In genomic region chr15:79223641-79224040, GRCm38 (mm10) we compare ENCODE assay signal across 18 mouse cellular contexts. TPM values are rescaled to one million over a fixed set of nuclear protein-coding genes. Genes with fewer than 3 reads are reported as not detected.
DNase-seq lines count a peak whose midpoint lies in the region; ATAC-seq lines count a peak whose summit lies in the region.
"Had no signal": no experiment of that assay in that cellular context is flagged by ENCODE, and none has a peak within 500 bp of the region (broad histone marks: within the 10 kb centered on the region; RNA-seq: fewer than 3 reads in every experiment).

No protein-coding gene starts in this region.

- peaks cover 8% of the 10 kb centered on the region; the same call in 1 of the 2 replicates for H3K27me3 ChIP-seq in hindbrain, embryonic 10.5 days (ENCODE audit: insufficient read depth, poor library complexity, severe bottlenecking)
- H3K27me3 ChIP-seq in hindbrain, embryonic 14.5 days (ENCODE audit: control insufficient read depth, insufficient read depth, low read length): no peaks in the 10 kb centered on the region
- H3K27me3 ChIP-seq in midbrain, embryonic 10.5 days (ENCODE audit: low read depth, poor library complexity, severe bottlenecking): no peaks in the 10 kb centered on the region
- no peaks in the 10 kb centered on the region for H3K27me3 ChIP-seq in midbrain, embryonic 15.5 days (replicated peaks)
- no peaks in the 10 kb centered on the region for H3K27me3 ChIP-seq in limb, embryonic 10.5 days (ENCODE audit: low read depth, poor library complexity, severe bottlenecking)

- WGBS in hindbrain, embryonic 10.5 days: 2% methylated on average over 5 of the region's 5 CpGs
- WGBS in hindbrain, embryonic 14.5 days: 9% methylated on average over 5 of the region's 5 CpGs
- WGBS in midbrain, embryonic 10.5 days: 3% methylated on average over 5 of the region's 5 CpGs
- 3% methylated on average over 5 of the region's 5 CpGs for WGBS in midbrain, embryonic 15.5 days
- WGBS in limb, embryonic 10.5 days: 16% methylated on average over 5 of the region's 5 CpGs

- H3K27ac ChIP-seq in hindbrain, embryonic 10.5 days: peak overlapping the region; percentile 86
- H3K27ac ChIP-seq in hindbrain, embryonic 14.5 days: no peak overlapping the region
- H3K27ac ChIP-seq in midbrain, embryonic 10.5 days (replicated peaks): peak overlapping the region; percentile 71
- no peak overlapping the region for H3K27ac ChIP-seq in midbrain, embryonic 15.5 days
- peak overlapping the region; percentile 39; the same call in 1 of the 2 replicates for H3K27ac ChIP-seq in limb, embryonic 10.5 days

- H3K4me1 ChIP-seq in hindbrain, embryonic 10.5 days (replicated peaks): peaks cover 58% of the 10 kb centered on the region
- H3K4me1 ChIP-seq in hindbrain, embryonic 14.5 days (replicated peaks; ENCODE audit: control insufficient read depth, insufficient read depth, low read length): peaks cover 9% of the 10 kb centered on the region; the same call in 1 of the 2 replicates
- peaks cover 52% of the 10 kb centered on the region for H3K4me1 ChIP-seq in midbrain, embryonic 10.5 days
- H3K4me1 ChIP-seq in midbrain, embryonic 15.5 days: peaks cover 9% of the 10 kb centered on the region
- peaks cover 39% of the 10 kb centered on the region for H3K4me1 ChIP-seq in limb, embryonic 10.5 days

- no peak for ATAC-seq in hindbrain, embryonic 14.5 days (ENCODE audit: low FRiP score)
- no peak for ATAC-seq in midbrain, embryonic 15.5 days (replicated peaks)
- ATAC-seq: activated CD4-positive, CD25-positive, alpha-beta regulatory T cell, adult 4 months; inflammation-experienced regulatory T-cells, adult 6 months had no signal

- peak overlapping the region; percentile 7; the same call in 1 of the 2 replicates for H3K4me3 ChIP-seq in hindbrain, embryonic 10.5 days
- H3K4me3 ChIP-seq in hindbrain, embryonic 14.5 days (replicated peaks; ENCODE audit: low read length): no peak overlapping the region
- H3K4me3 ChIP-seq in midbrain, embryonic 10.5 days: peak overlapping the region; percentile 20
- no peak overlapping the region for H3K4me3 ChIP-seq in midbrain, embryonic 15.5 days
- H3K4me3 ChIP-seq in limb, embryonic 10.5 days: no peak overlapping the region
- H3K4me3 ChIP-seq: erythroblast, embryonic 14.5 days had no signal

- DNase-seq in hindbrain, embryonic 10.5 days (ENCODE audit: low spot score): peak; percentile 74
- DNase-seq in hindbrain, embryonic 14.5 days (ENCODE audit: low spot score): no peak
- peak; percentile 56 for DNase-seq in midbrain, embryonic 10.5 days (ENCODE audit: low spot score)
- peak; percentile 55 for DNase-seq in ZHBTc4 (ENCODE audit: low read depth, low spot score)
- DNase-seq in limb, embryonic 10.5 days (ENCODE audit: low spot score): no peak
- DNase-seq in B cell, adult 2 months: no peak
- no peak for DNase-seq in spleen, postnatal 4 days (ENCODE audit: low spot score in 2 of 2)
- DNase-seq: cerebellum, adult 18-20 months; heart, adult 11 months; kidney, postnatal 10 days; lung, embryonic 14.5 days had no signal

- H3K36me3 ChIP-seq in hindbrain, embryonic 10.5 days: no peaks in the 10 kb centered on the region
- H3K36me3 ChIP-seq in hindbrain, embryonic 14.5 days (replicated peaks; ENCODE audit: control insufficient read depth, insufficient read depth): no peaks in the 10 kb centered on the region
- H3K36me3 ChIP-seq in midbrain, embryonic 10.5 days: no peaks in the 10 kb centered on the region
- H3K36me3 ChIP-seq in midbrain, embryonic 15.5 days (replicated peaks): no peaks in the 10 kb centered on the region
- H3K36me3 ChIP-seq in limb, embryonic 10.5 days: no peaks in the 10 kb centered on the region

- H3K4me2 ChIP-seq in hindbrain, embryonic 14.5 days (replicated peaks): no peak overlapping the region
- no peak overlapping the region for H3K4me2 ChIP-seq in midbrain, embryonic 15.5 days
- H3K4me2 ChIP-seq: lung, embryonic 14.5 days had no signal

- H3K9me3 ChIP-seq in hindbrain, embryonic 10.5 days: no peaks in the 10 kb centered on the region
- no peaks in the 10 kb centered on the region for H3K9me3 ChIP-seq in hindbrain, embryonic 14.5 days (ENCODE audit: control insufficient read depth, low read length)
- H3K9me3 ChIP-seq in midbrain, embryonic 10.5 days (replicated peaks): no peaks in the 10 kb centered on the region
- no peaks in the 10 kb centered on the region for H3K9me3 ChIP-seq in midbrain, embryonic 15.5 days
- no peaks in the 10 kb centered on the region for H3K9me3 ChIP-seq in limb, embryonic 10.5 days (replicated peaks)

- H3K9ac ChIP-seq in hindbrain, embryonic 14.5 days: no peak overlapping the region
- no peak overlapping the region for H3K9ac ChIP-seq in midbrain, embryonic 15.5 days
- H3K9ac ChIP-seq: lung, embryonic 14.5 days had no signal

RNA-seq across cellular contexts. Expression of gene Pick1, which starts 5.3 kb away (rescaled TPM):
- 45.0 and 47.8 TPM in 2 replicates for polyA plus RNA-seq in hindbrain, embryonic 10.5 days (2016; fragmentation: Nextera tagmentation; extraction: Ambion mirVana)
- 45.8 and 48.2 TPM in 2 replicates for polyA plus RNA-seq in hindbrain, embryonic 14.5 days (2014; fragmentation: Nextera tagmentation; extraction: Ambion mirVana)
- polyA plus RNA-seq in midbrain, embryonic 10.5 days (2016; fragmentation: Nextera tagmentation; extraction: Ambion mirVana): 42.1 and 52.2 TPM in 2 replicates
- 105 and 108 TPM in 2 replicates for polyA plus RNA-seq in midbrain, embryonic 15.5 days (2015; fragmentation: Nextera tagmentation; extraction: Ambion mirVana)
- 38.3 and 52.5 TPM in 2 replicates for polyA plus RNA-seq in limb, embryonic 10.5 days (2016; fragmentation: Nextera tagmentation; extraction: Ambion mirVana)

RNA-seq across cellular contexts. Expression of gene Gm49486, which starts 5.5 kb away (rescaled TPM):
- polyA plus RNA-seq in hindbrain, embryonic 10.5 days (2016; fragmentation: Nextera tagmentation; extraction: Ambion mirVana): 0.14 and 0.21 TPM in 2 replicates
- 1.1 TPM in 2 replicates for polyA plus RNA-seq in hindbrain, embryonic 14.5 days (2014; fragmentation: Nextera tagmentation; extraction: Ambion mirVana)
- 0.12 and 0.34 TPM in 2 replicates for polyA plus RNA-seq in midbrain, embryonic 10.5 days (2016; fragmentation: Nextera tagmentation; extraction: Ambion mirVana)
- 0.78 and 1.6 TPM in 2 replicates for polyA plus RNA-seq in midbrain, embryonic 15.5 days (2015; fragmentation: Nextera tagmentation; extraction: Ambion mirVana)
- 0.11 and 0.48 TPM in 2 replicates for polyA plus RNA-seq in limb, embryonic 10.5 days (2016; fragmentation: Nextera tagmentation; extraction: Ambion mirVana)
- polyA plus RNA-seq: erythroblast, embryonic 14.5 days; inflammation-experienced regulatory T-cells, adult 6 months had no signal

RNA-seq across cellular contexts. Expression of gene Slc16a8, which starts 30.9 kb away (rescaled TPM):
- 0.14 and 0.26 TPM in 2 replicates for polyA plus RNA-seq in hindbrain, embryonic 10.5 days (2016; fragmentation: Nextera tagmentation; extraction: Ambion mirVana)
- 0.90 and 1.2 TPM in 2 replicates for polyA plus RNA-seq in hindbrain, embryonic 14.5 days (2014; fragmentation: Nextera tagmentation; extraction: Ambion mirVana)
- 0.06 and 0.14 TPM in 2 replicates for polyA plus RNA-seq in midbrain, embryonic 10.5 days (2016; fragmentation: Nextera tagmentation; extraction: Ambion mirVana)
- 0.47 and 0.54 TPM in 2 replicates for polyA plus RNA-seq in midbrain, embryonic 15.5 days (2015; fragmentation: Nextera tagmentation; extraction: Ambion mirVana)
- 0.16 TPM in 1 of 2 replicates, not detected in the other for polyA plus RNA-seq in limb, embryonic 10.5 days (2016; fragmentation: Nextera tagmentation; extraction: Ambion mirVana)
- polyA plus RNA-seq: activated CD4-positive, CD25-positive, alpha-beta regulatory T cell, adult 4 months; erythroblast, embryonic 14.5 days; inflammation-experienced regulatory T-cells, adult 6 months; limb, embryonic 11.5 days; testis, adult 2 months had no signal

RNA-seq across cellular contexts. Expression of gene Sox10, which starts 58.6 kb away (rescaled TPM):
- polyA plus RNA-seq in hindbrain, embryonic 10.5 days (2016; fragmentation: Nextera tagmentation; extraction: Ambion mirVana): 9.2 and 28.1 TPM in 2 replicates
- polyA plus RNA-seq in hindbrain, embryonic 14.5 days (2014; fragmentation: Nextera tagmentation; extraction: Ambion mirVana): 8.9 and 10.3 TPM in 2 replicates
- 0.61 and 2.5 TPM in 2 replicates for polyA plus RNA-seq in midbrain, embryonic 10.5 days (2016; fragmentation: Nextera tagmentation; extraction: Ambion mirVana)
- polyA plus RNA-seq in midbrain, embryonic 15.5 days (2015; fragmentation: Nextera tagmentation; extraction: Ambion mirVana): 2.9 TPM in 2 replicates
- polyA plus RNA-seq in limb, embryonic 10.5 days (2016; fragmentation: Nextera tagmentation; extraction: Ambion mirVana): 0.75 and 1.8 TPM in 2 replicates
- polyA plus RNA-seq: activated CD4-positive, CD25-positive, alpha-beta regulatory T cell, adult 4 months; C2C12; erythroblast, embryonic 14.5 days; inflammation-experienced regulatory T-cells, adult 6 months had no signal

Comparison
In these comparisons a context has a peak if more than half of its experiments do, and no peak if none do; other contexts are left out.
1. DNase-seq: peak in hindbrain, embryonic 10.5 days (single experiment), midbrain, embryonic 10.5 days (single experiment) and ZHBTc4 (single experiment); none in hindbrain, embryonic 14.5 days (single experiment), limb, embryonic 10.5 days (single experiment), B cell, adult 2 months (0 of 2) and spleen, postnatal 4 days (0 of 2).
2. H3K27ac ChIP-seq: peak in hindbrain, embryonic 10.5 days (single experiment), midbrain, embryonic 10.5 days (single experiment) and limb, embryonic 10.5 days (single experiment); none in hindbrain, embryonic 14.5 days (single experiment) and midbrain, embryonic 15.5 days (single experiment).
3. H3K4me3 ChIP-seq: peak in hindbrain, embryonic 10.5 days (single experiment) and midbrain, embryonic 10.5 days (single experiment); none in hindbrain, embryonic 14.5 days (single experiment), midbrain, embryonic 15.5 days (single experiment) and limb, embryonic 10.5 days (single experiment).